Mouse (Mus musculus) macrophage (primary cell): Measurements from ENCODE around the gene Tmem183a. TPM values are rescaled to one million over a fixed set of nuclear protein-coding genes. Genes with fewer than 3 reads are reported as not detected.

Experiments
- polyA plus RNA-seq: library from polyadenylated mRNA; stranded (reverse); fragments of 250-400 nt; gene quantifications from 3 replicates; pipeline ENCODE4 v1.2.4, GENCODE M21; 2018; ENCODE audit warnings: inconsistent platforms

Tmem183a gene
- polyA plus RNA-seq, 1 experiment from 2014 or later = 35.6 TPM

Other genes starting within 250 kb of the Tmem183a start
- 0.44 to 1.8 TPM (median 0.55 TPM) in 3 replicates for gene Chil1, start 179.8 kb downstream of the Tmem183a start, polyA plus RNA-seq
- not detected in 3 replicates for gene Mybph, start 168.5 kb downstream of the Tmem183a start, polyA plus RNA-seq
- not detected in 3 replicates for gene Adora1, start 126.5 kb downstream of the Tmem183a start, polyA plus RNA-seq
- not detected in 3 replicates for gene Myog, start 72.0 kb downstream of the Tmem183a start, polyA plus RNA-seq
- 5.1 to 8.5 TPM (median 6.0 TPM) in 3 replicates for gene Ppfia4, start 29.1 kb downstream of the Tmem183a start, polyA plus RNA-seq
- gene 4933406M09Rik, start 24.0 kb upstream of the Tmem183a start, polyA plus RNA-seq = not detected in 3 replicates
- gene Cyb5r1, start 43.6 kb upstream of the Tmem183a start, polyA plus RNA-seq = 67.3 to 81.1 TPM (median 76.8 TPM) in 3 replicates
- 121 to 204 TPM (median 153 TPM) in 3 replicates for gene Adipor1, start 53.4 kb upstream of the Tmem183a start, polyA plus RNA-seq
- 2.9 to 3.4 TPM (median 3.1 TPM) in 3 replicates for gene Klhl12, start 93.6 kb upstream of the Tmem183a start, polyA plus RNA-seq
- 11.5 to 14.8 TPM (median 14.4 TPM) in 3 replicates for gene Rabif, start 132.7 kb upstream of the Tmem183a start, polyA plus RNA-seq
- not detected in 3 replicates for gene Mgat4e, start 187.7 kb upstream of the Tmem183a start, polyA plus RNA-seq
- 2.8 to 4.8 TPM (median 4.1 TPM) in 3 replicates for gene Kdm5b, start 198.2 kb upstream of the Tmem183a start, polyA plus RNA-seq